Mouse (Mus musculus) bone marrow macrophage, adult 2 months (primary cell): ENCODE data around the gene Gaa. TPM values are rescaled to one million over a fixed set of nuclear protein-coding genes. Genes with fewer than 3 reads are reported as not detected.
A peak's percentile ranks its signal among the peaks of the same experiment; 100 is the strongest.

Source experiments
- H3K27ac ChIP-seq: 2 replicates; pipeline ENCODE4 v1.5.1; 2012; ENCODE audit warnings: low read depth, low read length; ENCODE audit not compliant: insufficient read depth
- H3K4me1 ChIP-seq: 2 replicates; pipeline ENCODE4 v1.6.1; 2012; ENCODE audit warnings: low read length; ENCODE audit not compliant: control insufficient read depth, insufficient read depth
- H3K4me3 ChIP-seq: 2 replicates; pipeline ENCODE4 v1.5.1; 2012; ENCODE audit warnings: mild to moderate bottlenecking, low read length, moderate library complexity; ENCODE audit not compliant: insufficient read depth
- CTCF ChIP-seq: IDR thresholded peaks from 2 replicates; pipeline ENCODE4 v1.5.1; 2012; ENCODE audit warnings: low read depth, mild to moderate bottlenecking, low read length, moderate library complexity
- POLR2A ChIP-seq: IDR thresholded peaks from 2 replicates; pipeline ENCODE4 v1.6.1; 2012; ENCODE audit warnings: mild to moderate bottlenecking, low read depth, low read length, borderline replicate concordance
- polyA plus RNA-seq: library from polyadenylated mRNA; stranded (reverse); fragments of >200 nt; gene quantifications from 2 replicates; pipeline ENCODE4 v1.2.4, GENCODE M21; 2012; ENCODE audit not compliant: missing spikeins, insufficient read depth, insufficient read length

The Gaa gene
- 58.3 and 65.2 TPM in 2 replicates for polyA plus RNA-seq

GRCm38 (mm10) chr11:119267768-119268556 lies at the start of gene Gaa:
Gene Gaa (plus strand): TSS chr11:119267887.
- no peak for TF ChIP-seq POLR2A
- peak; percentile 59 for TF ChIP-seq CTCF
- H3K27ac ChIP-seq: peak within 1 kb of the TSS; percentile 54

GRCm38 (mm10) chr11:119219816-119220465 lies 47.7 kb upstream of the Gaa start:
- H3K4me3 ChIP-seq: no peak overlapping the region
- TF ChIP-seq CTCF (no peak), POLR2A (no peak)
- H3K27ac ChIP-seq: no peak overlapping the region
- H3K4me1 ChIP-seq: peaks cover 27% of the 10 kb centered on the region

More at GRCm38 (mm10) chr11:119267768-119268556, at the start of gene Gaa:
- H3K4me1 ChIP-seq: peaks cover 13% of the 10 kb centered on the region
- peak within 1 kb of the TSS; percentile 79 for H3K4me3 ChIP-seq

DNA sequence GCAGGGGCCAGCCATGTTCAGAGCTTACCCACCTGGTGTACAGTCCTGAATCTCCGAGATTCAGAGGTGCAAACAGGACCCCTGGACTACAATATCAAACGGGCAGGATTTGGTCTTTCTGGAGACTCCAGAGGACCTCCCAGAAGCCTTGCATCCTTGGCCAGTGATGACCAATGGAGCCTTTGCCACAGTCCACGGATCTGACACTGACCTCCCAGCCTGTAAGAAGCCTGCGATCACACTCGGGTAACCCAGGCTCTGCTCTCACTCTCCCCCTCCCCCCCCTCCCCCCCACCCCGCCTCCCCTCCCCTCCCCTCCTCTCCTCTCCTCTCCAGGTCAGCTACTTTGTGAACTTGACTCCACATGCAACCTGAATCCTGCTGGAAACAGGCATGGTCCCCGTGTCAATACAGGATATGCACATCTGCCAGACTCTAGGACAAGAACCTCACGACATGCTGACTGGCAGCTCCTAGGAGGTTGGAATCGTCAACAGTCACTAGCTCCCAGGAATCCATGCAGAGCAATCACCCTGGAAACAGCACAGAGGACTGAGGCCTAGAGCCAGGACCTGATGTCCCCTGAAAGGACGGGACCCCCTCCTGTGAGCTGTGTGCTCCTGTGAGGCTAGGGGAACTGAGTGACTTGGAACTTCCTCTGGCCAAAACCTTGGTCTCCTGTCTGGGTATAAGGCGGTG lies 45.7 kb upstream of the Gaa start:
- H3K4me1 ChIP-seq: peaks cover 39% of the 10 kb centered on the region
- H3K4me3 ChIP-seq: no peak overlapping the region
- no peak overlapping the region for H3K27ac ChIP-seq
- TF ChIP-seq POLR2A (no peak), CTCF (no peak)

GRCm38 (mm10) chr11:119223124-119223890 lies 44.4 kb upstream of the Gaa start:
- Histone ChIP-seq H3K4me3 (no peak overlapping the region), H3K27ac (peak overlapping the region; percentile 29; the same call in 1 of the 2 replicates), H3K4me1 (peaks cover 40% of the 10 kb centered on the region)
- TF ChIP-seq POLR2A (no peak), CTCF (no peak)

GRCm38 (mm10) chr11:119224926-119225325 lies 42.8 kb upstream of the Gaa start:
- Histone ChIP-seq H3K4me1 (peaks cover 43% of the 10 kb centered on the region), H3K27ac (no peak overlapping the region), H3K4me3 (no peak overlapping the region)
- no peak for TF ChIP-seq CTCF
- no peak for TF ChIP-seq POLR2A

GRCm38 (mm10) chr11:119225634-119226033 lies 42.1 kb upstream of the Gaa start:
- H3K4me3 ChIP-seq: no peak overlapping the region
- H3K4me1 ChIP-seq: peaks cover 43% of the 10 kb centered on the region
- H3K27ac ChIP-seq: no peak overlapping the region
- TF ChIP-seq CTCF (no peak), POLR2A (no peak)

DNA sequence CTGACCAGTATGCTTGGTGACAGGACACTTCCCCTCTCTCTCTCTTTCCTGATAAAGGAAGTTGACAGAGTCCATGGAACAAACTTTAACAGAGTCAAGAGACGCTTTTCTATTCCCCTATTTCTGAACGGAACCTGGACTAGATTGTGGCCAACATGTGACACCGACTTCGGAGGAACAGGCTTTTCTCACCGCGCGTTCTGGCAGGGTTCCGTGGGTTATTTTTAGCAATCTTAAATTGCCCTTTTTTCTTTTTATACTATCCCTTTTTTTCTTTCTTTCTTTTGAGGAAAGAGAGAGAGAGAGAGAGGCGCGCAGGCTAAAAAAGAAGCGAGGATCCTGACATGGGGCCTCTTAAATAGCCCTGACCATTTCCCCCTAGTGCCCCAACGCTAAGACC lies 40.1 kb upstream of the Gaa start:
- H3K4me1 ChIP-seq: peaks cover 39% of the 10 kb centered on the region
- peak overlapping the region; percentile 81 for H3K4me3 ChIP-seq
- H3K27ac ChIP-seq: peak overlapping the region; percentile 73
- TF ChIP-seq POLR2A: no peak
- no peak for TF ChIP-seq CTCF

- TF ChIP-seq POLR2A (no peak), CTCF (no peak)
- Histone ChIP-seq H3K27ac (peak within 1 kb of the TSS; percentile 73), H3K4me3 (peak within 1 kb of the TSS; percentile 81), H3K4me1 (peaks cover 33% of the 10 kb centered on the region)
Measured at GRCm38 (mm10) chr11:119228091-119228781, 39.5 kb upstream of the Gaa start, which contains the start of the genes Tbc1d16 and Ccdc40. Gene Tbc1d16 (minus strand): TSS chr11:119228499. Gene Ccdc40 (plus strand): TSS chr11:119228572.
